Mouse (Mus musculus): ENCODE measurements around the gene Hes7. TPM values are rescaled to one million over a fixed set of nuclear protein-coding genes. Genes with fewer than 3 reads are reported as not detected.

Hes7 gene
- polyA plus RNA-seq, 1 experiment = 0.19 TPM

DNA sequence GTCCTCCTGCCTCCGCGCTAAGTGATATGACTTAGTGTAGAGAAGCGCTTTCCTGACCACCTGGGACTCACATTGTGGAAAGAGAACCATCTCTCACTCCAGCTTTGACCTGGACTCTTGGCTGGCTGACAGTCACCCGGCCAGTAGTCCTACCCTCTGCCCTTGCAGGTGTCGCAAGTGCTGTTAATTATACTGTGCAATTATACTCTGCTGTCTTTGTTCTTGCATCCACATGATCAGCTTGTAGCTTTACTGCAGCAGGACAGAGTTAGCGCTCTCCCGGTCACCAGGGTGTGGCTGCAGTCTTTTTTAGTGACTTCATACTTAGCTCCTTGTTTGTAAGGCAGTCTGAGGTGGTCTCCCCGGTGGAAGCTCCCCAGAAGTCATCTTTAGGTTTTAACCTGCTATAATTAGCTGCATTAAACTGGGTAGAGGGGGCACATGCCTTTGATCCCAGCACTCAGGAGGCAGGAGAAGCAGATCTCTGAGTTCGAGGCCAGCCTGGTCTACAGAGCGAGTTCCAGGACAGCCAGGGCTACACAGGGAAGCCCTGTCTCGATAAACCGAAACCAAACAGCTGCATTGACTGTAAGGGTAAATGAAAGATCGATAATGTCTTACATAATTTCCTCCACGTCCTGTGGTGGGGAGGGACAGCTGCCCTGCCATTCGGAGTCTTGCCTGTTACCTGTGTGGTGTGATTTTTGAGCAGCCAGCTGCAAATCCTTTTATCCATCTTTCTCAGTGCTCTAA, 39.9 kb upstream of the Hes7 start:
- Histone ChIP-seq H3K27ac (ENCODE audit: insufficient read depth, low read depth, low read length) (no peak overlapping the region), H3K36me3 (ENCODE audit: control insufficient read depth, insufficient read depth, low read length) (no peaks in the 10 kb centered on the region), H3K4me3 (ENCODE audit: insufficient read depth, low read depth, low read length) (no peak overlapping the region), H3K4me1 (ENCODE audit: control insufficient read depth, insufficient read depth, low read length) (no peaks in the 10 kb centered on the region), H3K27me3 (replicated peaks; ENCODE audit: control insufficient read depth, insufficient read depth, low read length) (no peaks in the 10 kb centered on the region)
- TF ChIP-seq POLR2A (IDR thresholded peaks at IDR 0.05; ENCODE audit: low read depth, low read length) (no peak), CTCF (conservative IDR thresholded peaks at IDR 0.05; ENCODE audit: insufficient read depth, insufficient read length, low read depth, low read length) (no peak)
- 77% methylated on average over 15 of the region's 15 CpGs for WGBS
- peak; percentile 49 for DNase-seq

DNA sequence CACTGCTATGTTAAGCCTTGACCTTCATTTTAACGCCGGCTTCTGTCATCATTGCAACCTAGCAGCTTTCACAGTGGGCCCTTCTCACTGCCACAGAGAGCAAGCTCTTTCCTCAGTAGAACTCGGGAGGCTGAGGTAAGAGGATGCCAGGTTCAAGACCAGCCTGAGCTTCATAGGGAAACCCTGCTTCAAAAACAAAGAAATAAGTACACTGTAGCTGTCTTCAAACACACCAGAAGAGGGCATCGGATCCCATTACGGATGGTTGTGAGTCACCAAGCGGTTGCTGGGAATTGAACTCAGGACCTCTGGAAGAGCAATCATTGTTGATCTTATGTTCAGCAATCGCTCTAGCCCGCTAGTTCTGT, 39.4 kb upstream of the Hes7 start:
- WGBS = 94% methylated on average over 8 of the region's 8 CpGs

GRCm38 (mm10) chr11:69081613-69082012, 38.6 kb upstream of the Hes7 start:
- TF ChIP-seq POLR2A (IDR thresholded peaks at IDR 0.05; ENCODE audit: low read depth, low read length) (no peak), CTCF (conservative IDR thresholded peaks at IDR 0.05; ENCODE audit: insufficient read depth, insufficient read length, low read depth, low read length) (no peak)
- no peak for DNase-seq
- H3K4me3 ChIP-seq (ENCODE audit: insufficient read depth, low read depth, low read length) = no peak overlapping the region
- no peaks in the 10 kb centered on the region for H3K36me3 ChIP-seq (ENCODE audit: control insufficient read depth, insufficient read depth, low read length)
- no peaks in the 10 kb centered on the region for H3K27me3 ChIP-seq (replicated peaks; ENCODE audit: control insufficient read depth, insufficient read depth, low read length)
- no peaks in the 10 kb centered on the region for H3K4me1 ChIP-seq (ENCODE audit: control insufficient read depth, insufficient read depth, low read length)
- WGBS = 81% methylated on average over 7 of the region's 7 CpGs
- no peak overlapping the region for H3K27ac ChIP-seq (ENCODE audit: insufficient read depth, low read depth, low read length)

More for the DNA sequence above, 39.4 kb upstream of the Hes7 start:
- no peak overlapping the region for H3K27ac ChIP-seq (ENCODE audit: insufficient read depth, low read depth, low read length)
- no peak overlapping the region for H3K4me3 ChIP-seq (ENCODE audit: insufficient read depth, low read depth, low read length)
- no peaks in the 10 kb centered on the region for H3K4me1 ChIP-seq (ENCODE audit: control insufficient read depth, insufficient read depth, low read length)
- TF ChIP-seq CTCF (conservative IDR thresholded peaks at IDR 0.05; ENCODE audit: insufficient read depth, insufficient read length, low read depth, low read length) (no peak), POLR2A (IDR thresholded peaks at IDR 0.05; ENCODE audit: low read depth, low read length) (no peak)
- no peaks in the 10 kb centered on the region for H3K36me3 ChIP-seq (ENCODE audit: control insufficient read depth, insufficient read depth, low read length)
- DNase-seq = no peak
- H3K27me3 ChIP-seq (replicated peaks; ENCODE audit: control insufficient read depth, insufficient read depth, low read length) = no peaks in the 10 kb centered on the region

DNA sequence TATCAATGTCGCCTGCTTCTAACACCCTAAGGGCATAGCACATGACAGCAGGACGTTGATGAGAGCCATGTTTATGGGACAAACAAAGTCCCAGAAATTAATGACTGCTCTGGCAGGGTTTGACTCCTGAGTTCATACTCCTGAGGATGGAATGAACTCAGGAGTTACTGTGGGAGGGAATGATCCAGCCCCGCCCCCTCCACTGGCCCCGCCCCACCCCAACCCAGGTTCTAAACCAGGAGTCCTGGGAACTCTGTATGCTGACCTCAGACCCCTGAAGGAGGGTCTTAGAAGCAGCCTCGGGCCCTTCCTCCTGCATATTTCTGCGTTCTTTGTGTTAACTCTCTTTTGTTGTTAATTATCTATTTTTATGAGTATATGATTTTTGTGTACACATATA, 34.6 kb upstream of the Hes7 start:
- WGBS = 55% methylated on average over 6 of the region's 6 CpGs
- H3K36me3 ChIP-seq (ENCODE audit: control insufficient read depth, insufficient read depth, low read length) = no peaks in the 10 kb centered on the region
- no peak for DNase-seq
- no peak for TF ChIP-seq CTCF (conservative IDR thresholded peaks at IDR 0.05; ENCODE audit: insufficient read depth, insufficient read length, low read depth, low read length)
- no peak for TF ChIP-seq POLR2A (IDR thresholded peaks at IDR 0.05; ENCODE audit: low read depth, low read length)
- H3K4me1 ChIP-seq (ENCODE audit: control insufficient read depth, insufficient read depth, low read length) = peaks cover 6% of the 10 kb centered on the region
- H3K27me3 ChIP-seq (replicated peaks; ENCODE audit: control insufficient read depth, insufficient read depth, low read length) = no peaks in the 10 kb centered on the region
- H3K27ac ChIP-seq (ENCODE audit: insufficient read depth, low read depth, low read length) = no peak overlapping the region
- H3K4me3 ChIP-seq (ENCODE audit: insufficient read depth, low read depth, low read length) = no peak overlapping the region

DNA sequence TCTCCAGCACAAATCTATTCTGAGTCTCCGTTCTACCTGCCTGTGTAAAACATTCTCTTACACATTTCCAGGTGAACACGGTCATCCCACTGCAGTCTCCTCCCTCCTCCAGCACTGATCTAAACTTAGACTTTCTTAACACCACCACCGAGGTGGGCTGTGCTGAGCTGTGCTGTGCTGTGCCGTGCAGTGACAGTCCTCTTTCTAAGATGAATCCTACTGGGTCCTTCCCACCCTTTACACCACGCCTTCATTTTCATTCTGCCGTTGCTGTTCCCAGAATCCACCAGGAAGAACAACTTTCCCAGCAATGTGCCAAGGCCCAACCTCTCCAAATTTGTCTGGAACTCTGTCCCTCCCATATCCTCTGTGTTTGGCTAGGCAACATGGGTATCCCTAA, 33.8 kb upstream of the Hes7 start:
- Histone ChIP-seq H3K36me3 (ENCODE audit: control insufficient read depth, insufficient read depth, low read length) (no peaks in the 10 kb centered on the region), H3K4me3 (ENCODE audit: insufficient read depth, low read depth, low read length) (no peak overlapping the region), H3K27ac (ENCODE audit: insufficient read depth, low read depth, low read length) (no peak overlapping the region), H3K4me1 (ENCODE audit: control insufficient read depth, insufficient read depth, low read length) (peaks cover 6% of the 10 kb centered on the region), H3K27me3 (replicated peaks; ENCODE audit: control insufficient read depth, insufficient read depth, low read length) (no peaks in the 10 kb centered on the region)
- TF ChIP-seq POLR2A (IDR thresholded peaks at IDR 0.05; ENCODE audit: low read depth, low read length) (no peak), CTCF (conservative IDR thresholded peaks at IDR 0.05; ENCODE audit: insufficient read depth, insufficient read length, low read depth, low read length) (no peak)
- no peak for DNase-seq
- 57% methylated on average over 6 of the region's 6 CpGs for WGBS

DNA sequence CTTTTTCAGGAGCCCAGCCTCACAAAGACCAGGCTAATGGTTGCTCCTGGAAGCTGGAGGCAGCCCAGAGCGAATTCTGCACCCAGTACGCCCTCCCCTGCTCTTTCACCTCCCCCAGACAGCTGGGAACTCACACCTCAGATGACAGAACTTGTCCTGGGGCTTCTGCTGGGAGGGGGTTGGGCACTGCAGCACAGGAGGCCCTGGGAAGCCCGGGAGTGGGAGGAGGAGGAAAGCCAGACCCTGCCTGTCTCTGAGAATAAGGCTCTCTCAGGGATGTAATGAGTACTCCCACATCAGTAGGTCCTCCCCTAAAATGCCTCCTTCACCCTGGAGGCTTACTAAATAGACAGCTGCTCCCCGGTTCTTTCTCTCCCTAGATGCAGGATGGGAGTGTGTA, 33.1 kb upstream of the Hes7 start:
- Histone ChIP-seq H3K27ac (ENCODE audit: insufficient read depth, low read depth, low read length) (no peak overlapping the region), H3K36me3 (ENCODE audit: control insufficient read depth, insufficient read depth, low read length) (no peaks in the 10 kb centered on the region), H3K4me3 (ENCODE audit: insufficient read depth, low read depth, low read length) (no peak overlapping the region), H3K27me3 (replicated peaks; ENCODE audit: control insufficient read depth, insufficient read depth, low read length) (no peaks in the 10 kb centered on the region), H3K4me1 (ENCODE audit: control insufficient read depth, insufficient read depth, low read length) (peaks cover 6% of the 10 kb centered on the region)
- TF ChIP-seq CTCF (conservative IDR thresholded peaks at IDR 0.05; ENCODE audit: insufficient read depth, insufficient read length, low read depth, low read length) = no peak
- WGBS = 65% methylated on average over 4 of the region's 4 CpGs
- no peak for DNase-seq

- no peaks in the 10 kb centered on the region for H3K36me3 ChIP-seq (ENCODE audit: control insufficient read depth, insufficient read depth, low read length)
- WGBS = 90% methylated on average over 2 of the region's 2 CpGs
- H3K27ac ChIP-seq (ENCODE audit: insufficient read depth, low read depth, low read length) = no peak overlapping the region
- TF ChIP-seq CTCF (conservative IDR thresholded peaks at IDR 0.05; ENCODE audit: insufficient read depth, insufficient read length, low read depth, low read length) (no peak), POLR2A (IDR thresholded peaks at IDR 0.05; ENCODE audit: low read depth, low read length) (no peak)
- no peak for DNase-seq
- no peaks in the 10 kb centered on the region for H3K27me3 ChIP-seq (replicated peaks; ENCODE audit: control insufficient read depth, insufficient read depth, low read length)
- H3K4me1 ChIP-seq (ENCODE audit: control insufficient read depth, insufficient read depth, low read length) = peaks cover 7% of the 10 kb centered on the region
- H3K4me3 ChIP-seq (ENCODE audit: insufficient read depth, low read depth, low read length) = no peak overlapping the region
These were observed 32.6 kb upstream of the Hes7 start for GRCm38 (mm10) chr11:69087597-69087996.

All from kidney, adult 2 months (tissue).